Mouse (Mus musculus) forelimb bud, embryonic 11.5 days (tissue): ENCODE results near the gene Pth2.
"Not testable (repeated sequence)": the region's sequence is repeated elsewhere in the genome, so short reads cannot be mapped to it uniquely, and the experiment has no call there.

ENCODE experiments used
- DNase-seq: peaks from one replicate; pipeline ENCODE4 v3.0.0-alpha.2; 2012; ENCODE audit warnings: low read depth, low spot score

Pth2 gene

GRCm38 (mm10) chr7:45180896-45181477 lies at the start of gene Pth2:
Gene Pth2, plus strand, starts transcription at chr7:45180995.
- DNase-seq: no peak

GRCm38 (mm10) chr7:45131850-45132249 lies 48.9 kb upstream of the Pth2 start:
- DNase-seq: no peak

- no peak for DNase-seq
Observed at GRCm38 (mm10) chr7:45133446-45134159, 47.2 kb upstream of the Pth2 start.

GRCm38 (mm10) chr7:45134544-45135026 lies 46.2 kb upstream of the Pth2 start:
- DNase-seq: no peak

- no peak for DNase-seq
Observed at GRCm38 (mm10) chr7:45135370-45135769, 45.4 kb upstream of the Pth2 start.

GRCm38 (mm10) chr7:45135993-45136567 lies 44.7 kb upstream of the Pth2 start, which contains the start of the genes Gm45713 and Flt3l:
Gene Gm45713, minus strand, starts transcription at chr7:45136231.
Gene Flt3l, minus strand, starts transcription at chr7:45136432.
- peak; percentile 72 for DNase-seq

GRCm38 (mm10) chr7:45137171-45138006 lies 43.4 kb upstream of the Pth2 start:
- no peak for DNase-seq

GRCm38 (mm10) chr7:45138403-45138802 lies 42.4 kb upstream of the Pth2 start:
- DNase-seq: no peak

- DNase-seq: no peak
Observed at GRCm38 (mm10) chr7:45139904-45140723, 40.7 kb upstream of the Pth2 start.

- no peak for DNase-seq
Observed at GRCm38 (mm10) chr7:45141319-45141718, 39.5 kb upstream of the Pth2 start.

- DNase-seq: no peak
Observed at GRCm38 (mm10) chr7:45141914-45142313, 38.9 kb upstream of the Pth2 start.

GRCm38 (mm10) chr7:45144368-45145174 lies 36.2 kb upstream of the Pth2 start:
- no peak for DNase-seq

- no peak for DNase-seq
Observed at GRCm38 (mm10) chr7:45145460-45145859, 35.3 kb upstream of the Pth2 start.

- no peak for DNase-seq
Observed at GRCm38 (mm10) chr7:45147267-45147666, 33.5 kb upstream of the Pth2 start.

- DNase-seq: no peak
Observed at GRCm38 (mm10) chr7:45147899-45148298, 32.9 kb upstream of the Pth2 start.

GRCm38 (mm10) chr7:45148534-45149098 lies 32.2 kb upstream of the Pth2 start:
- DNase-seq: no peak

GRCm38 (mm10) chr7:45149545-45149944 lies 31.2 kb upstream of the Pth2 start:
- no peak for DNase-seq

GRCm38 (mm10) chr7:45150321-45150720 lies 30.5 kb upstream of the Pth2 start:
- DNase-seq: no peak

GRCm38 (mm10) chr7:45151303-45151702 lies 29.5 kb upstream of the Pth2 start:
- DNase-seq: no peak

- DNase-seq: not testable (repeated sequence)
Observed at GRCm38 (mm10) chr7:45153052-45153451, 27.7 kb upstream of the Pth2 start.
